Mouse (Mus musculus): ENCODE measurements around the gene Dmbt1.
"Not testable (repeated sequence)": the region's sequence is repeated elsewhere in the genome, so short reads cannot be mapped to it uniquely, and the experiment has no call there.

Gene Dmbt1

GRCm38 (mm10) chr7:131031755-131032154, at the start of gene Dmbt1:
TSS of gene Dmbt1 (plus strand) at chr7:131032053.
- no peak for DNase-seq (ENCODE audit: low read depth, low spot score)

GRCm38 (mm10) chr7:130982371-130982770, 49.5 kb upstream of the Dmbt1 start:
- peak; percentile 14 for DNase-seq (ENCODE audit: low read depth, low spot score)

- DNase-seq (ENCODE audit: low read depth, low spot score): no peak
Measured at GRCm38 (mm10) chr7:130982881-130983280, 49.0 kb upstream of the Dmbt1 start.

- no peak for DNase-seq (ENCODE audit: low read depth, low spot score)
Measured at GRCm38 (mm10) chr7:130984294-130984693, 47.6 kb upstream of the Dmbt1 start.

- no peak for DNase-seq (ENCODE audit: low read depth, low spot score)
Measured at GRCm38 (mm10) chr7:130985193-130985592, 46.7 kb upstream of the Dmbt1 start.

GRCm38 (mm10) chr7:130985716-130986115, 46.1 kb upstream of the Dmbt1 start:
- DNase-seq (ENCODE audit: low read depth, low spot score): no peak

- no peak for DNase-seq (ENCODE audit: low read depth, low spot score)
Measured at GRCm38 (mm10) chr7:130988146-130988545, 43.7 kb upstream of the Dmbt1 start.

- no peak for DNase-seq (ENCODE audit: low read depth, low spot score)
Measured at GRCm38 (mm10) chr7:130989371-130989770, 42.5 kb upstream of the Dmbt1 start.

GRCm38 (mm10) chr7:130991174-130991789, 40.6 kb upstream of the Dmbt1 start:
- DNase-seq (ENCODE audit: low read depth, low spot score): no peak

GRCm38 (mm10) chr7:130993907-130994306, 37.9 kb upstream of the Dmbt1 start:
- peak; percentile 16 for DNase-seq (ENCODE audit: low read depth, low spot score)

- no peak for DNase-seq (ENCODE audit: low read depth, low spot score)
Measured at GRCm38 (mm10) chr7:131001976-131002726, 29.7 kb upstream of the Dmbt1 start.

- no peak for DNase-seq (ENCODE audit: low read depth, low spot score)
Measured at GRCm38 (mm10) chr7:131004071-131004470, 27.8 kb upstream of the Dmbt1 start.

GRCm38 (mm10) chr7:131007221-131007620, 24.6 kb upstream of the Dmbt1 start:
- no peak for DNase-seq (ENCODE audit: low read depth, low spot score)

GRCm38 (mm10) chr7:131009178-131009577, 22.7 kb upstream of the Dmbt1 start:
- DNase-seq (ENCODE audit: low read depth, low spot score): no peak

GRCm38 (mm10) chr7:131011901-131012300, 20.0 kb upstream of the Dmbt1 start:
- DNase-seq (ENCODE audit: low read depth, low spot score): no peak

- no peak for DNase-seq (ENCODE audit: low read depth, low spot score)
Measured at GRCm38 (mm10) chr7:131019181-131019580, 12.7 kb upstream of the Dmbt1 start.

- DNase-seq (ENCODE audit: low read depth, low spot score): no peak
Measured at GRCm38 (mm10) chr7:131024807-131025206, 7.0 kb upstream of the Dmbt1 start.

- no peak for DNase-seq (ENCODE audit: low read depth, low spot score)
Measured at GRCm38 (mm10) chr7:131027557-131027956, 4.3 kb upstream of the Dmbt1 start.

- DNase-seq (ENCODE audit: low read depth, low spot score): no peak
Measured at GRCm38 (mm10) chr7:131036396-131036795, 4.5 kb downstream of the Dmbt1 start.

GRCm38 (mm10) chr7:131037083-131037482, 5.2 kb downstream of the Dmbt1 start:
- DNase-seq (ENCODE audit: low read depth, low spot score): no peak

- not testable (repeated sequence) for DNase-seq (ENCODE audit: low read depth, low spot score)
Measured at GRCm38 (mm10) chr7:131040760-131041159, 8.9 kb downstream of the Dmbt1 start.

GRCm38 (mm10) chr7:131042657-131043056, 10.8 kb downstream of the Dmbt1 start:
- no peak for DNase-seq (ENCODE audit: low read depth, low spot score)

- DNase-seq (ENCODE audit: low read depth, low spot score): not testable (repeated sequence)
Measured at GRCm38 (mm10) chr7:131045258-131045835, 13.5 kb downstream of the Dmbt1 start.
